Mouse (Mus musculus) cerebellum, adult 18-20 months (tissue): Measurements from ENCODE around the gene Olfr810.

ENCODE experiments used
- DNase-seq, 2 experiments: peaks; one replicate each; pipeline ENCODE4 v3.0.0; 2021

Olfr810 gene

DNA sequence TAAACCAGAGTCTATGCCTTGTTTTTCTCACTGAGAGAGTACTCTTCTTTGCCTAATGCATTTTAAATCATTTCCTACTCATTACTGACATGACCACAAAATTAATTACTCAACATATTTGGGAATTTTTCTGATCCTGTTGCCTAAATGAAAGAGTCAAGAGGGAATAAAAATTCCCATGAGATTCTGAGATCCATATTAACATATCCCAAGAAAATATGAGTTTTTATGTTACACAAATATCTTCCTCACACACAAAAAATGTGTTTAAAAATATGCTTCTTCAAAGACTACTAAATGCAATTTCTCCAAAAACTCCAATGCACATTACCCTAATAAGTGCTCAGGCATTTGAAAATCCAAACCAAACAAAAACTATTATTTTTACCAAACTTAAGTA is at the start of gene Olfr810:
Gene Olfr810 (minus strand): TSS at position 101 of the 400 bp plus-strand sequence.
- no peak for DNase-seq

DNA sequence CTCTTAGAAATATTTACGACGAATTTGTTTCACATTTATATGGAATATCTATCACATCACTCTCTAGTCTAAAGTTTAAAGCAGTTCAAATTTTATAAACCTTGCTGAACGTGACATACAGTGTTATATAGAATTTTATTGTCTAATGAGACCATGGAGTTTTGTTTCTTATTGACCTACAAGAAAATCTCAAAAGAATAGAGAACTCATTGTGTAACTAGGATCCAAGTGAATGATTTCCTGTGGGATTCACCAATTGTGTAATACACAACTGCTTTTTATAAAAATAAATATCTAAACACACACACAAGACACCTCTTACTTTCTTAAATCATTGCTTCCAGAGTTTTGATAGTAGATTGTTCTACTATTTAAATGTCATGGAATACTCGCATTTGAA is 9.6 kb upstream of the Olfr810 start, which contains the start of gene Olfr811:
Gene Olfr811 (minus strand): TSS at position 101 of the 400 bp plus-strand sequence.
- no peak for DNase-seq

- no peak for DNase-seq
These were observed 16.6 kb downstream of the Olfr810 start for GRCm38 (mm10) chr10:129778123-129778522.

DNA sequence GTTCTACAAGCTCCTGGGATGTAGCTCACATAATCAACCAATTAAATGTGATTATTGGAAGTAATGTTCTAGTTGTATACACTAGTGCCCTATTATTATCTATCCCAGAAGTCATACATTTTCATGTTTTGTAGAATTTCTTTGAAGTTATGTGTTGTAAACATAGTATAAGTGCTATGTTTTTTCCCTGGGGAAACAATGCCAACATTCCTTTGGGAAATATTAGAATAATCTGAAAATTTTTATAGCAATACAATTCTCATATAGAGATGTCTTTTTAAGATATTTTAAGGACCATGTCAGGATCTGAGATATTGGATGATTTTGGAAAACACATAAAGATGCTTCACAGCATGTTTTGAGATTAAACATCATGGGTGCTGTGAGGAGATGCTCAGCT is 20.4 kb downstream of the Olfr810 start, which contains the start of gene Olfr809:
Gene Olfr809 (plus strand): TSS at position 301 of the 400 bp plus-strand sequence.
- DNase-seq, result no peak

DNA sequence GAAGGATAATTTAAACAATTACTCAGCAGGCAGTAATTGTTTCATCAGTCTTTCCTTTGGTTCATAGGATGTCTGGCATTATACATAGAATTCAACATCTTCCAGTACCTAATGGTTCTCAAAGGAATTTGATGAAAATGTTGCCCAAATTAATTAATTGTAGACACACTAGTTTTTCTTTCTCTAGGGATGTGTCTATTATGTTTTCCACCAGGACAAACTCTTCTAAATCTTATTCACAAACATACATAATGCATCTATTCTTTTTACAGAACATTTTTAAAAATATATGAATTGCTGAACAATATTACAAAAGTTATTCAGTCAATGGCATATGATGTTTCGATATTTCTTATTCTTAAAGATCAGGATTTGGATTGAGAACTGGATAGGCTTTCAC is 29.5 kb downstream of the Olfr810 start, which contains the start of gene Olfr808:
Gene Olfr808 (plus strand): TSS at position 301 of the 400 bp plus-strand sequence.
- DNase-seq, result no peak

DNA sequence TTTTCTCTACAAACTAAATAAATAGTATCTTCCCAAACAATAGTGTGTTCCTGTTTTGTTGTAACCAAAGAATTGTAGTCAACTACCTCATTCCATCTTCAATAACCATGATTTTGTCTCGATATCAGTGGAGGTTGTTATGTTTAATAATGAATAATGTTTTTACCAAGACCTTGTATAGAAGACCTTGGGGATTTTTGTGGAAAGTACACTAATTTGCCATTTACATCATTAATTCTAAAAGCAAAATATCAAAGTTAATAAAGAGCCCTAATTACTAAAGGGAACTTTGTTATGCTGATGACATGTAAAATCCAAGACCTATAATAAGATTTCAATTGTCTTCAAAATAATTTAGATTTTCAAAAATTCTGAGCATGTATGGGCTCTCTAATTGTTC is 37.0 kb downstream of the Olfr810 start, which contains the start of gene Olfr807:
Gene Olfr807 (minus strand): TSS at position 101 of the 400 bp plus-strand sequence.
- no peak for DNase-seq

DNA sequence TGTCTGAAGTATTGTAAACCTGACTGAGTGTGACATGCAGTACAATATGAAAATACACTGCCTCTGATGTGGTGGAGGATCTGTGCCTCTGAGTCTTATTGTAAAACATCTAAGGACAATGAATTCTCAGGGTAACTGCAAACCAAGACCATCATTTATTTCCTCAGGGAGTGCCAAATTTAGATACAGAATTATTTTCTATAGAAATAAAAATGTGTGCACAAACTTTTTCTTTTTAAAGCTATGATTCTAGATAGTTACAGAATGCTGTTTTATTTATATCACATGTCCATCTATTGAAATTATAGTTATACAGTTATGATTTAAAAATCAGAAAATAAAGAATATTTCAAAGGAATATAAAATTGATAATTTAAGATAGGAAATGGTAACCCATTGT is 52.9 kb downstream of the Olfr810 start, which contains the start of gene Olfr806:
Gene Olfr806 (minus strand): TSS at position 101 of the 400 bp plus-strand sequence.
- DNase-seq, result no peak
